Mouse (Mus musculus) adrenal gland, postnatal 4 days (tissue): ENCODE data around the gene Sp3. TPM values are rescaled to one million over a fixed set of nuclear protein-coding genes. Genes with fewer than 3 reads are reported as not detected.
"Not testable (repeated sequence)": the region's sequence is repeated elsewhere in the genome, so short reads cannot be mapped to it uniquely, and the experiment has no call there.

Experiments used
- DNase-seq, 2 experiments: peaks; one replicate each; pipeline ENCODE4 v3.0.0; 2021 to 2022; ENCODE audit warnings: low spot score in 2 of 2, mixed read lengths in 2 of 2
- microRNA-seq: library from miRNA; unstranded; fragments of <30 nt; microRNA quantifications from one replicate; pipeline ENCODE4 v1.2.0, GENCODE M21; 2021
- total RNA-seq, 2 experiments: library from RNA; stranded (reverse); gene quantifications; 2 replicates each; pipeline ENCODE4 v1.2.3; 2021

Gene Sp3
- total RNA-seq, 2 experiments from 2014 or later: 86.1 to 92.1 TPM

GRCm38 (mm10) chr2:72935937-72936336 is 44.3 kb downstream of the Sp3 start:
- DNase-seq: no peak

GRCm38 (mm10) chr2:72932186-72932585 is 48.1 kb downstream of the Sp3 start:
- DNase-seq: no peak

- DNase-seq: no peak
Measured at GRCm38 (mm10) chr2:72924981-72925380, 55.3 kb downstream of the Sp3 start.

- DNase-seq: no peak
Measured at GRCm38 (mm10) chr2:72916170-72916569, 64.1 kb downstream of the Sp3 start.

GRCm38 (mm10) chr2:72915245-72915930 is 64.9 kb downstream of the Sp3 start:
- no peak for DNase-seq

- DNase-seq: no peak
Measured at GRCm38 (mm10) chr2:72913458-72913760, 66.8 kb downstream of the Sp3 start.

- no peak for DNase-seq
Measured at GRCm38 (mm10) chr2:72912708-72913457, 67.4 kb downstream of the Sp3 start.

- DNase-seq: no peak
Measured at GRCm38 (mm10) chr2:72911527-72911926, 68.7 kb downstream of the Sp3 start.

- no peak for DNase-seq
Measured at GRCm38 (mm10) chr2:72909046-72909445, 71.2 kb downstream of the Sp3 start.

GRCm38 (mm10) chr2:72908191-72908910 is 71.9 kb downstream of the Sp3 start:
- no peak for DNase-seq

- DNase-seq: no peak
Measured at GRCm38 (mm10) chr2:72906745-72907144, 73.5 kb downstream of the Sp3 start.

GRCm38 (mm10) chr2:72902816-72903680 is 77.2 kb downstream of the Sp3 start:
- not testable (repeated sequence) for DNase-seq

GRCm38 (mm10) chr2:72898782-72899305 is 81.4 kb downstream of the Sp3 start:
- DNase-seq: no peak

- DNase-seq: no peak
Measured at GRCm38 (mm10) chr2:72898094-72898781, 82.0 kb downstream of the Sp3 start.

GRCm38 (mm10) chr2:72889806-72890205 is 90.4 kb downstream of the Sp3 start:
- DNase-seq: no peak

Small RNA genes within 50 kb of the gene (microRNA-seq; reads per million reads assigned to microRNA genes)
- not detected for gene Gm25960

Other genes with a start within 250 kb of the Sp3 start
- not detected for gene Gm11084, start 6.3 kb upstream of the Sp3 start, total RNA-seq
- 10 to 100 TPM; 54.5 to 56.9 TPM for gene Ola1, start 238.5 kb upstream of the Sp3 start, total RNA-seq